Mouse (Mus musculus) spleen, postnatal 36 days (tissue): ENCODE measurements at regions not wholly inside any gene's neighbourhood (a gene's known extent, or its start where the extent isn't known, plus 50 kb on each side); places are given as distances from the start of the nearest gene placed in this dataset.
"Not testable (repeated sequence)": the region's sequence is repeated elsewhere in the genome, so short reads cannot be mapped to it uniquely, and the experiment has no call there.

ENCODE experiments used
- DNase-seq, 2 experiments: peaks; one replicate each; pipeline ENCODE4 v3.0.0; 2022; ENCODE audit warnings: low spot score in 2 of 2, mixed read lengths in 1 of 2

DNA sequence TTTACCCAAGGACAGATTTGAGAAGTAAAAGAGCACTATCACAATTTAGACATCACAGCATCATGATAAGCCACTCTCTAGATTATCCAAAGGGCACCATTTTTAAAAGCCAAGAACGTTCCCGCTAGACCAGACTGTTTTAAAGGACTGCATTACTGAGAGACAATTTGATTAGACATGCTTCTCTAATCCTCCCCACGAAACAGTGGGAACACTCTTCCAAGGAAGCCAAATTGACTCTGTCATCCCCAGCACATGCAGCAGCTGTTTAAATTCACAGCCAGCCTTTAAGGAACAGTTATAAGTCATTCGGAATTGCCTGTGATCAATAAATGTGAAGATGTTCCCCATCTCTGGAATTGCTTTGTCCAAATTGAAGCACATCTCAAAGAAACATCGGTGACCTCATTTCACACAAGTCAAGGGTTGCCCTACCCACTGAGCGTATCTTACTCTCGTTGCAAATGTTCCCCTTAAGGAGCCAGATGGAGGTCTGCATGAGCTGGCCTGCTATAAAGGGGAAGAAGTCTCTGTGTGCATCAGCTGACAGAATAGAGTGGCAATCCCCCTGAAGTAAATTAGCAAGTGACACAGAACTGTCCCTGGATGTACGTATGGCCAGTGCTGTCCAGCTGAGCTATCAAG is 393.2 kb downstream of the Pid1 start:
- no peak for DNase-seq

DNA sequence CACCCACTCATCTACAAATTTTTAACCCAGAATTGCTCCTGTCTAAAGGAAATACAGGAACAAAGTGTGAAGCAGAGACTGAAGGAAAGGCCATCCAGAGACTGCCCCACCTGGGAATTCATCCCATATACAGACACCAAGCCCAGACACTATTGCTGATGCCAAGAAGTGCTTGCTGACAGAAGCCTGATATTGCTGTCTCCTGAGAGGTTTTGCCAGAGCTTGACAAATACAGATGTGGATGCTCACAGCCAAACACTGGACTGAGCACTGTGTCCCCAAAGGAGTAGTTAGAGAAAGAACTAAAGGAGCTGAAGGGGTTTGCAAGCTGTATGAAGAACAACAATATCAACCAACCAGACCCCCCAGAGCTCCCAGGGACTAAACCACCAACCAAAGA is 399.3 kb downstream of the Pid1 start:
- not testable (repeated sequence) for DNase-seq

DNA sequence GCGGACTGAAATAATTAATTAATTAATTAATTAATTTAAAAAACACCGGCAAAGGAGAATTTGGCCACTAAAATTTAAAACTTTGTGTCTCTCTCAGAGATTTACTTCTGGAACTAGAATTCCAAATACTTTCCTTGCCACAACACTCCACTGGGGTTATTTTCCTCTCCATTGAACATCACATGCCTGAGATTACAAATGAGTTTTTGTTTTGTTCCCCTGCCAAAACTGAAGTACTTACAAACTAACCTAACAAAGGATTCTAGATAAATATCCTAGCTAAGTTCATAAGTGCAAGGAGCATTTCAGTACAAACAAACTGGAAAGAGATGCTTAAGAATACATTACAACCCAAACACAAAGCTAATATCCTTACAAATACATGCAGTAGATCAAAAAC is 402.2 kb downstream of the Pid1 start:
- DNase-seq, result no peak

DNA sequence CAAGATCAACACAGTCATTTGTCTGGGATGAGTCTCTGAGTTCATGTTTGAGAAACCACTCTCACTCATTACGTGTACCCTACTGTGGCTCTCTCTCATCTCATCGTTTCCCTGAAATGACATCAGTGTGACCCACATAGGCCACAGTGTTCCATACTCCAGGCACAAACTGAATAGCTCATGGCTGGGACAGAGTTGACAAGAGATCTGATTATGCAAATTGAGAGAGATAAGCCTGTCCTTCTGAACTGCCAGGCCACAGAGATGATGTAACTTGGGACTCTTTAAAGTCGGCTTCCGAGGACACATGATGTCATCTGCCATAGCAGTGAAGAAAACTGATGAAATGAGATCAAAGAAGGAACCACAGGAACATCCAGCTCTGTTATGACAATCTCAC is 404.2 kb downstream of the Pid1 start:
- DNase-seq, result no peak

DNA sequence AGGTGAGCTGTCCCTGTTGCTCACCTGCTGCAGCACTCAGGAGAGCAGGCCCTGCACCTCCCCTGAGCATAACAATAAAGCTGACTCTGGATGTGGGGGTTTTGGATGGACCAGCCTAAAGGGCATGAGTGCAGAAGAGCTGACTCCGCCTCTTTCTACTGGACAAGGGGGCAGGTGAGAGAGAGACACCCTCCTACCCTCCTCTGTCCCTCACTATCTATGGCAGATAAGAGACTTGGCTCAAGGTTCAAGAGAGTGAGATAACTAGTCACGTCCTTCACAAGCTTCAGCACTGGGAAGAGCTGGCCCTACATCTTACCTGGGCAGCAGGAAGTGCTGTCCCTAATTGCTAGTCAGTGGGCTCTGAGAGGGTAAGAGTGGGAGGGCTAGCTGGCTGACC is 441.1 kb downstream of the Pid1 start:
- no peak for DNase-seq

DNA sequence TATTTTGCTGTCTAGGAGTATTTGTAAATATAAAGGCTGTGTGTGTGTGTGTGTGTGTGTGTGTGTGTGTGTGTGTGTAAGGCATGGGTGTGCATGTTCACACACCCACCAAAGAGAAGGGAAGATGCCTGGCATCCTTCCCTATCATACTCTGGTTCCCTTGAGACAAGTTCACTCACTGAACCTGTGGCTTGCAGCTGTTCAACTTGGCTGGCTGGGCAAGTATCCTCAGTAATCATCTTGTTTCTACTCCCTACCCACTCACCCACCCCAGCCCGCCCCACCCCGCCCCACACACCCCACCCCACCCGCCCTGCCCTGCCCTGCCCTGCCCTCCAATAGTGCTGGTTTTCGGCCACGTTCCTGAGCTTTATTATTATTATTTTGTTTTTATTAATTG is 448.5 kb downstream of the Pid1 start:
- no peak for DNase-seq

DNA sequence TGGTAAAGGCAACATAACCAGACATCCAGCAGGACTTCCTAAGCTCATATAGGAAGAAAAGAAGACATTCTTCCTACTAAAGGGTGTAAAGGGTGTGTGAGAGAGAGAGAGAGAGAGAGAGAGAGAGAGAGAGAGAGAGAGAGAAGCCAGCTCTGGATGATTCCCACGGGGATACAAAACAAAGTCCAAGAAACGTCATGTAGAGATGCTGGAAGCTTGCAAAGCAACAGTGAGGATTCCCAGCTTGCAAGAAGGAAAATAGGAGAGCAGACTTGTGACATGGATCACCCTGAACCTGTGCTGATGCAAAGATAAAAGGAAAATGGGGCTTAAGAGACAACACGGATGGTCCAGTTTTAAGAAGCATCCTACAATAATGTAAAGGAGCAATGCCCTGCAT is 456.6 kb downstream of the Pid1 start:
- DNase-seq, result no peak

DNA sequence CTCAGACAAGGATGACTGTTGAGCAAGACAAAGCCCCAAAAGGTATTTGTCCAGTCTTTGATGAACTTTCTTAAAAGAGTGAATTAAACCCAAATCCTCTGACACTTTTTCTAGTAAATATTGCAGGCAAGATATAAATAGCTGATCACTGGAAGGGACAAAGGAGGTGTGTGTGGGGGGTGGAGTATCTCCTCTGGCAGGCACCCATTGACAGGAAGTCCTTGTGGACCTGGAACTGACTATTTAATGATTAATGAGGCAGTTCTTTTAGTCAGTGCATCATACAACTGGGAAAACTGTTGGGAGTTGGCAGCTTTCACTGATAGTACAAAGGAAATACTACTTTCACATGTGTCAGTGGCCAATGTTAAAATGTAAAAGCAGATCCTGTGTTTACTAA is 457.1 kb downstream of the Pid1 start:
- no peak for DNase-seq

DNA sequence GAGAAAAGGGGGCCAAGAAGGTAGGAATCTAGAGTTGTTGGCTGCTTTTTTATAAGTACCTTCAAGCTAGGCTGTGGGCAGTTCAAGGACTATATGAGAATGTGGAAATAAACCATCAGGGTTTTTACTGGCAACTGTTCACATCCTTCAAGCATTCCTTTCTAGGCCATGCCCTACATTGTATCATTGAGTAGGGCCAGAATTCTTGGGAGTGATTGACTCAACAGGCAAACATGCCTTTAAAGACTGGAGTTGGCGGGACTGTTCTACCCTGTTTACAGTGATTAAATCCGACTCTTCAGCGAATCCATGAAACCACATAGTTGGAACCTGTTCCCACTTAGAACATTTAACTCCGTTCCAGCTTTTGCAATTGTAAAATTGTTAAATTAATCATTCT is 463.8 kb downstream of the Pid1 start:
- no peak for DNase-seq

DNA sequence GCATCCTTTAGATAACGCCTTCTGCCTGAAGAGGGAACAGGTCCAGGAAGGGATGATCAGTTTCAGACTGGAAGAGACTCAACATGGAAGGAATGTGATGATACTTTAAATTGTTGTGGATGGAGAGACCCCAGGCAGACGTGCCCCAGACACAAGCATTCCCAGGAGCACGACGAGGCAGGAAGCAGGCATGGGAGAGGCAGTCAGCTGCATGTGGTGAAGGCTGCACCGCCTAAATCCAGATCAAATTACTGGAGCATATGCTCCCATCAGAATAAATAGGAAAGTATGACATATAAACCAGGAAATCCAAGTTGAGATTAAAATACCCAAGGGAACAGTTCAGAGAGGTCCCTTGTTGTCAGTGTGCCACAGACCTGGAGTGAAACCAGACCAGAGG is 467.3 kb downstream of the Pid1 start:
- no peak for DNase-seq

DNA sequence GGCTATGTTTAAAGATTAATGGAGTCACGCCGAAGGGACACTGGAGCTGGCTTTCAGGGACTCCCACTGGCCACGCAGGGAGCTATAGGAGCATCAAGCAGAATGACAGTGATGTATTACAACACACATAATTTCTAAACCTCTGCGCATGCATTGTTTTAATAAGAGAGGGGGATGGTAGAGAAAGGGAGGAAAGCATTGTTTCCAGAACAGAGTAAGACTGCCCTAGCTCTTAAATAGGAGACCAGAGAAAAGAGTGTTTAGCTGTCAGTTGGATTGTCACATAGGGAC is 471.1 kb upstream of the Sphkap start:
- DNase-seq, result no peak

DNA sequence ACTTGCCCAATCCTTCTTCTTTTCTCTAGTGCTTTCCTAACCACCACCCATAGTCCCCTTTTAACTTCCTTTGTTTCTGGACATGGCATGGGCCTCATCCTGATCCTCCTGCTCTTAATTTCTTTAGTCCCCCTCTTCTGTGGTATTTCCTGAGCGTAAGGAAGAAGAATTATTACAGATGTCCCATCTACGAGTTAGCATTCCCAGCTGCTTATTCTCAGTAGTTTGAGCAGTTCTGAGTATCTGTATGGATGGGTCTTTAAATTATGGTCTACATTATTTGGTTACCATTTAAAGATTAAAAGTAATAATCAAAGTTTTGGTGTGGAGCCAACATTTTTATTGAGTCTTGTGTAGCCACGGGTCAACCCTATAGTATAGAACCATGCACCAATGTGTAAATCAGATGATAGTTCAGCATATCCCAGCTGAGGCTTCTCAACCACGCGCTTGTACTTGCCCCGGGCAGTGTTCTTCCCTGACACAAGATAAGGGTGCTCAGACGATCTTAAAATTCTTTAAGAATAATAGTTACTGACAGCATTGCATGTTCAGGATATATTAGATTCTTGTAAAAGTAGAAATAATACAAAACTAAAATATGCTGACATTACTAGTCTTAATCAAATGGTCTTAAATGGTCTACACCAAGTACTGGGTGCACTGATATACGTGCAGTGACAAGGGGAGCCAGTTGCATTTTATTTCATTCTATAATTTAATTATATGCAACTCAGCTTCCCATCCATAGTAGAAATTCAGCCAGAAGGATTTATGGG is 470.5 kb upstream of the Sphkap start:
- no peak for DNase-seq

DNA sequence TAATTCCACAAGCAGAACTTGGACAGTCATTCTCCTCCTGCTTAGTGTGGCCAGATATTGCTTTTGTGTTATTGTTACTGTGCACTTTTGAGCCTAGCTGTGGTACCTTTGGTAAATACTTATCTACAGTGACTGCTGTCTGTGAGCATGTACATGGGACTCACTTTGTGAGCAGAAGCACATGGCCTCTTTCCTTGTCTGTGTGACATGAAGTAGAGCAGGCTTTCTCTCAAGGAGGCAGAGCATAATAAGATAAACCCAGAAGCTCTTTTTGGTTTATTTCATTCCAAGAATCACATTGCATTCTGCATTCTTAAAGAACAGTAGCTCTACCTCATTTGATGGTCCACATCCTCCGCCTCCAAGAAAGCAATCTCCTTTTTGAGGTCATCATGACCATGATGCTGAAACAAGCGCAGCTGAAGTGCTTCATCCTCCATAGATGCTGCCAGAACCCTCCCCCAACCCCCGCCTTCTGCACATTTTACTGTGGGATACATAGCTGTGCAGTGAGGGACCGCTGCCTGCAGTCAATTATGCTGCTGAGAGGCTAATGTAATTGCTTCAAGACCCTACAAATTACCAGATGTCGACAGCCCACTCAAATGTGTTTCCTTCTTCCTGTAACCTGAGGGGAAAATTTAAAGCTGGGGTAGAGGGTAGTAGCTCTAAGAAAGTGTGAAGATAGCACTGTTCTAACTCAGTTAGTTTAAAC is 463.0 kb upstream of the Sphkap start:
- DNase-seq, result no peak

DNA sequence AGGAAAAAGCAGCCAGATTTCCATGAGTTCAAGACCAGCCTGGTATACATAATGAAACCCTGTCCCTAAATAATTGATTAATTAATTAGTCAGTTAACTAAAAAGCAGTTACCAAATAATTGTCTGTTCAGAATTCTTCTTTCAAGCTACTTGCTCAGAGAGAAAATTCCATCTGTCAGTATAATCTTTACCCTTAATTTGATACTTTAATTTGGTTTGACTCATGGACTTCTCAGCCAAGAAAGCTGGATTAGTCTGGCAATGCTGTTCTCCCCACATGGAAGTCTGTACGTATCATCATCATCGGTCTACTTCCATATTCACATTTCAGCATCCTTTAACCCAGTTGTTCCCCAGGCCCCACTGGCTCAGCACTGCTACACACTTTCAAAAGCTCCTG is 461.0 kb upstream of the Sphkap start:
- no peak for DNase-seq

DNA sequence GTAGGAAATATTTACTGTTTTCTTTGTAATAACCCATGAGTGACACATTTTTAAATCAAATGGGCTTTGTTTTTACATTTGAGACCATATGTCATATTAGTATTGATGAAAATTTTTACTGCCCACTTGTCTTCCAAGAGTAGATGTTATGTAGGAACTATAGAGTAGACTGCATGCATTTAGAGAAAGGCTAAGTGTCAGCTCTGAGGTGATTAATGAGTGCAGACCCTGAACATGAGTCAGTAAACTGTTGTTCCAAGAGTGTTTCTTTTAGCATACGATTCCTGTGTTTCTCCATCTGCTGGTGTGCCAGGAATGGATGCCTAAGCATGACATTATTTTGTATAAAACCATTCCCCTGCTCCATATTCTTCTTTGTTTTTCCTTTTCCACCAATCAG is 454.5 kb upstream of the Sphkap start:
- DNase-seq, result no peak

DNA sequence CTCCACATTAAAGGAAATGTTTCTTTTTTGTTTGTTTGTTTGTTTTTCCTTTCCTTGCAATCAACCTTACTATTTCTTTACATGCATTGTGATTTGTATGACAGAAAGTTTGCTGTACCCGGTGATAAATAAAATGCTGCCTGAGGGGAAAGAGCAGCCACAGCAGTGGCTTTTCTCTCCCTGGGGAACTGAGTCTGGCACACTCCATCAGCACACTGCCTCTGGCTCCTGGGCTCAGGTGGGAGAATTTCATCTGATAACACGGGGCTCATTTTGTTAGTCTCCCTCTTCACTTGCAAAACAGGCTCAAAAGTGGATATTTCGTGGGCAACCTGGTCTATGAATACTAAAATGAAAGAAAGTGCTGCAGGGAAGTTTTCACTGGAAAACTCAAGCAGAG is 454.1 kb upstream of the Sphkap start:
- DNase-seq, result no peak

DNA sequence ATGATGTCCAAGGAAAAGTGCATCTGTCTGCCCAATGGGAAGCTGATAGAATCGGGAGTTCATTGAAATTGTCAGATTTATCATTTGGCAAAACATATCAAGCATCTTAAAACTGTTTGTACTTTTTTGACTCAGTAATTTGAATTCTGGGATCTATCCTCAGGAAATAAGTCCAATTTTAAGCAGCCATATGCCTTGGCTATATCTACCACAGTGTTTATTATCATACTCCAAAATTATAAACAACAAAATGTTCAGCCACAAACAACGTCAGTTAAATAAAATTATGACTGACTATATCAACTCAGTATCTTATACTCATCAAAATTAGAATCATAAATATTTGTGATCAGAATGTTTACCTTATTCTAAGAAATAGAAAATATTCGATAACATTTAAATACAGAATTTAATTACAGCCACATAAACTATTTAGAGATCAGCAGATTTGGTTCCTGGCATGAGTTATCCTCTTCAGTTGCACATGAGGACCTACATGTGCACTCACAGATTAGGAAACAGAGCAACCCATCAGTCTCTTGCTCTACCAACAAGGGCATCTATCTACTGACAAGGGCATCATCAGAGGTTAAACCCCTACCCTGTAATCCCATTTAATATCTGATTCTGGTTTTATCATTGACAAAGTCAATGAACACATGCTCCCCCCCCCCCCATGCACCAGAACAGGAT is 451.9 kb upstream of the Sphkap start:
- DNase-seq, result no peak

DNA sequence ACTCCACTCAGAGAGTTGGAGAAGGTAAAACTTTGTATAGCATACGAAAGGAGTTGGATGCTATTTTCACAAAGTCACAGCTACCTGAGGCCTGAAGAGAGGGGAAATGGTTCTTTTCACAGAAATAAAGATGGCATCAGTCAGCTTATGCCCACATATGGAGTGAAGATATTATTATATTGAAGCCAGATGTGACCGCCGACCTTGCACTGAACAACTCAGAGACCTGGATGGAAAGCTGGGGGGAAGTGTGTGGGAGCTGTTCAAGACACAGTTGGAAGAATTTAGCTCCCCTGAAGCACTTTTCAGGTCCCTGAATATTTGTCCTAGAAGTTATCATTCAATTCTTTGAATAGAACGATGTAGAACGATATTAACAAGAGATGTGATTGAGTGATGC is 446.0 kb upstream of the Sphkap start:
- DNase-seq, result no peak

DNA sequence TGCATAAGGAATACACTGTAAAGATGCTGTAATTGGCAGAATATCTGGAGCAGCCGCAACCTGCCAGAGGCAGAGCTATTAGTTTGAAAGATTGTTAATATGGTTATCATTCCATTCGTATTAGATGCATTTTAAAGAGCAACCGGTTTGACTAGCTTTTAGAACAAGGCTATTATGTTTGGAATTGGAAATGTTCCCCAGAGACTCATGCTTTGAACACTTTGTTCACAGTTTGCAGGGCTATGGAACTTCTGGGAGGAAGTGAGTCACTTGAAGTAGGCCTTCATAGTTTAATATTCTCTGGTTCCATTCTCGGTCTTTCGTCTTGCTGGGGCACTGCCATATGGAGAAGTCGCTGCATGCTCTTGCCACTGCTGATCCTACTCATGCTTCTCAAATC is 443.1 kb upstream of the Sphkap start:
- DNase-seq, result no peak

DNA sequence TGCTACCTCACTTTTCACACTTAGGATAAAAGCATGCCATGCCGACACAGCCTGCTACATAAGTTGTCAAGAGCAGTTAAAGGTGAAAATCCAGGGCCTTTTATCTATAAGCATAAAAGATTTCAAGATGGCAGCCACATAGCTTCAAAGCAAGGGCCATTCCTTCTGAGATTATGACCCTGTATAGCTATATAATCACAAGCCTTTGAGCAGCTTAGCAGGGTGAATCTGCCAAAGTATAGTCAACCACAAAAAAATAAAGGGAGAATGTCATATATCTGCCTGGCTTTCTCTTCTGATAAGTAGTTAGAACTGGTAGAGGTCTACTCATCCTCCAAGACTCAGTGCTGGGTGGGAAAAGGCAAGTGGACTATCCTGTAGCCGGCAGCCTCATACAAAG is 440.4 kb upstream of the Sphkap start:
- DNase-seq, result no peak

DNA sequence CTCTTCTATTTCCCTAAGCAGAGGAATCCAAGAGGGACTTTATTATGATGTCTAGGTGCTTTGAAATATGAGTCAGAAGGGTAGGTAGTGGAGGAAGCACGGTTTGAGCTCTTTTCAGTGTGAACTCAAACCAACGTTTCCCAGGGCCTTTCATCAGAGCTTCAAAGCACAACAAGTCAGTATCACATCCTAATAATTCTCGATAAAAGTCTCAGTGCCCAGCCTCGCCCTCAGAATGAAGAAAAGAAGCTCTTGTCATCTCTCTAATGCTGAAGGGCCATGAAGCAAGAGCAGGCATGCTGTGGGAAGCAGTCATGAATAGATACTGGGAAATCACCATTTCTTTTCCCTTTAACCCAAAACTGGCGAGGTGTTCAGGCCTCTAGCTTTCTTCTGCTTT is 440.0 kb upstream of the Sphkap start:
- DNase-seq, result no peak

DNA sequence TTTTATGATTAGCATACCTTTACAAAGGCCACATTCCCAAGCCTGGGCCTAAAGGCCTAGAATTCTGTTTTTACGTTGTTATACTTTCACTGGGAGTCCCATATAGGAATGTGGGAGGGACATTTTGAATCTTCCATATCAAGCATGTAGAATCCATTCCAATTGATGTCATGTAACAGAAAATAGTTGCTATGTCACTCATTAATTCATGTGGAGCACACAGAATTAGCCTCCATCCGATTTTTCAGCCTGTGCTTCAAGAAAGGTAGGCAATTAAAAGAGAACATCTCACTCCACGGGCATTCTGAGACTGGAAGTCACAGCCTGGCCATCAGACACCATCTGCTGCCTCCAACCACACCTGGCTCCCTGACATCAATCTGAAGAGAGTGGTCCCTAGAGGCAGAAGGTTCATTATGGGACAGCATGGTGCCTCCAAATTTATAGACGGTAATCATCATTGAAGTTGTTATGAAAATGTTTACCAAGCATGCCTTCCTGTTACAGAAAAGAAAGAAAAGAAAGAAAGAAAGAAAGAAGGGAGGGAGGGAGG is 436.9 kb upstream of the Sphkap start:
- DNase-seq, result no peak
